Comparison of ENCODE assay signal across 9 mouse cellular contexts in genomic region chr15:86061848-86062481, GRCm38 (mm10). TPM values are rescaled to one million over a fixed set of nuclear protein-coding genes. Genes with fewer than 3 reads are reported as not detected.
A peak's percentile ranks its signal among the peaks of the same experiment; 100 is the strongest.
DNase-seq lines count a peak whose midpoint lies in the region; ATAC-seq and TF ChIP-seq lines count a peak whose summit lies in the region.
"Had no signal": no experiment of that assay in that cellular context is flagged by ENCODE, and none has a peak within 500 bp of the region (broad histone marks: within the 10 kb centered on the region; RNA-seq: fewer than 3 reads in every experiment).

No protein-coding gene starts in this region.

- H3K9me3 ChIP-seq in heart, embryonic 13.5 days, result no peaks in the 10 kb centered on the region
- H3K9me3 ChIP-seq in liver, embryonic 14.5 days (ENCODE audit: control insufficient read depth, low read length), result no peaks in the 10 kb centered on the region

- intact Hi-C loops in heart, postnatal 10 days (cut with DNase I), result loop anchor here (2.0 kb wide), 1 partner anchor 17 kb away; no protein-coding TSS in a partner anchor

- no peak for ATAC-seq in heart, embryonic 13.5 days (ENCODE audit: extremely low read depth, insufficient number of reproducible peaks, low FRiP score, low TSS enrichment)
- ATAC-seq in liver, embryonic 14.5 days (ENCODE audit: insufficient read depth), result no peak

- no peak overlapping the region for H3K4me3 ChIP-seq in heart, embryonic 13.5 days
- H3K4me3 ChIP-seq in spleen, adult 2 months (ENCODE audit: extremely low read depth, insufficient read depth, insufficient read length), result no peak overlapping the region
- no peak overlapping the region for H3K4me3 ChIP-seq in liver, embryonic 14.5 days (ENCODE audit: insufficient read depth in 1 of 2, low read depth in 2 of 2, low read length in 2 of 2)

- no peak for TF ChIP-seq POLR2A in spleen, adult 2 months (IDR thresholded peaks at IDR 0.05; ENCODE audit: low read depth, low read length)

- no peak for TF ChIP-seq CTCF in spleen, adult 2 months (IDR thresholded peaks at IDR 0.05; ENCODE audit: extremely low read depth, insufficient read depth, insufficient read length, insufficient replicate concordance)
- TF ChIP-seq CTCF in liver, embryonic 14.5 days (IDR thresholded peaks at IDR 0.05; ENCODE audit: low read depth), result no peak

- 0 out of 2 replicates have a peak overlapping the region, but pooled peaks have one; percentile 5 for H3K9ac ChIP-seq in heart, embryonic 13.5 days
- no peak overlapping the region for H3K9ac ChIP-seq in liver, embryonic 14.5 days (replicated peaks)

- no peak for DNase-seq in heart, postnatal 10 days
- DNase-seq in spleen, adult 2 months (ENCODE audit: low read depth in 1 of 2, low spot score in 2 of 2), result no peak
- no peak for DNase-seq in spleen, postnatal 14 days (ENCODE audit: low spot score in 2 of 2)
- DNase-seq in liver, embryonic 14.5 days (ENCODE audit: low read depth in 3 of 3, low spot score in 3 of 3), result no peak
- DNase-seq in layer of hippocampus, postnatal 10 days (ENCODE audit: low spot score in 2 of 2), result no peak
- no peak for DNase-seq in left cerebral cortex, adult 8-10 months (ENCODE audit: low spot score in 2 of 2)
- DNase-seq in layer of hippocampus, postnatal 25 days (ENCODE audit: extremely low spot score in 1 of 2, low spot score in 1 of 2), result no peak
- DNase-seq: layer of hippocampus, adult 9-11 months had no signal

- WGBS in heart, embryonic 13.5 days, result 68% methylated on average over 6 of the region's 6 CpGs
- 18% methylated on average over 6 of the region's 6 CpGs for WGBS in spleen, adult 2 months
- 60% methylated on average over 6 of the region's 6 CpGs for WGBS in liver, embryonic 14.5 days (ENCODE audit: insufficient replicate concordance)

- H3K36me3 ChIP-seq in heart, embryonic 13.5 days, result 0 out of 2 replicates have a peak, but pooled peaks cover 4% of the 10 kb centered on the region
- H3K36me3 ChIP-seq in spleen, adult 2 months (ENCODE audit: control insufficient read depth, insufficient read depth, low read length), result no peaks in the 10 kb centered on the region
- H3K36me3 ChIP-seq in liver, embryonic 14.5 days (replicated peaks; ENCODE audit: control insufficient read depth, insufficient read depth, low read depth), result no peaks in the 10 kb centered on the region

- no peak overlapping the region for H3K27ac ChIP-seq in heart, embryonic 13.5 days (replicated peaks)
- peak overlapping the region; percentile 71 for H3K27ac ChIP-seq in spleen, adult 2 months (ENCODE audit: insufficient read depth, low read length)
- H3K27ac ChIP-seq in liver, embryonic 14.5 days, result peak overlapping the region; percentile 17; the same call in 1 of the 2 replicates

- peak overlapping the region; percentile 28; the same call in 1 of the 2 replicates for H3K4me2 ChIP-seq in heart, embryonic 13.5 days
- peak overlapping the region; percentile 72 for H3K4me2 ChIP-seq in liver, embryonic 14.5 days (ENCODE audit: low read depth)

- peaks cover 80% of the 10 kb centered on the region for H3K4me1 ChIP-seq in heart, embryonic 13.5 days
- H3K4me1 ChIP-seq in spleen, adult 2 months (ENCODE audit: control insufficient read depth, insufficient read depth, insufficient read length), result peaks cover 60% of the 10 kb centered on the region
- peaks cover 58 to 65% of the 10 kb centered on the region in 2 experiments for H3K4me1 ChIP-seq in liver, embryonic 14.5 days (replicated peaks; ENCODE audit: control insufficient read depth in 2 of 2, insufficient read depth in 2 of 2, low read length in 1 of 2)

- TF ChIP-seq EP300 in liver, embryonic 14.5 days (IDR thresholded peaks at IDR 0.05; ENCODE audit: low read depth), result no peak

- no peaks in the 10 kb centered on the region for H3K27me3 ChIP-seq in heart, embryonic 13.5 days (replicated peaks)
- no peaks in the 10 kb centered on the region for H3K27me3 ChIP-seq in spleen, adult 2 months (ENCODE audit: control insufficient read depth, insufficient read depth, low read length)
- no peaks in the 10 kb centered on the region for H3K27me3 ChIP-seq in liver, embryonic 14.5 days (ENCODE audit: control insufficient read depth, insufficient read depth, low read length)

RNA-seq across cellular contexts. Expression of gene Gramd4, which starts 4.5 kb away (rescaled TPM):
- 11.9 and 12.2 TPM in 2 replicates for polyA plus RNA-seq in heart, embryonic 13.5 days (2015; fragmentation: Nextera tagmentation; extraction: Ambion mirVana)
- 10 to 100 TPM; 37.2 to 42.1 TPM for total RNA-seq in heart, postnatal 10 days (2021)
- polyA plus RNA-seq in spleen, adult 2 months (2012; rRNA removed), result 36.2 and 43.9 TPM in 2 replicates
- polyA plus RNA-seq in liver, embryonic 14.5 days (2012; rRNA removed), result 6.1 and 7.5 TPM in 2 replicates
- 2.5 and 4.0 TPM in 2 replicates for polyA plus RNA-seq in liver, embryonic 14.5 days (2014; fragmentation: Nextera tagmentation; extraction: Ambion mirVana)
- 10 to 100 TPM; 35.3 to 40.2 TPM for total RNA-seq in layer of hippocampus, postnatal 10 days (2021)
- total RNA-seq in left cerebral cortex, adult 8-10 months (2022), result 10 to 100 TPM; 31.1 to 39.9 (median 34.5) TPM
- total RNA-seq in layer of hippocampus, postnatal 25 days (2021), result 10 to 100 TPM; 25.9 to 27.7 TPM

RNA-seq across cellular contexts. Expression of gene Celsr1, which starts 28.4 kb away (rescaled TPM):
- 1.3 and 1.4 TPM in 2 replicates for polyA plus RNA-seq in heart, embryonic 13.5 days (2015; fragmentation: Nextera tagmentation; extraction: Ambion mirVana)
- total RNA-seq in heart, postnatal 10 days (2021), result 10 to 100 TPM; 15.1 to 17.1 TPM
- polyA plus RNA-seq in spleen, adult 2 months (2012; rRNA removed), result 7.4 and 7.9 TPM in 2 replicates
- 0.11 and 0.12 TPM in 2 replicates for polyA plus RNA-seq in liver, embryonic 14.5 days (2012; rRNA removed)
- 0.06 and 0.09 TPM in 2 replicates for polyA plus RNA-seq in liver, embryonic 14.5 days (2014; fragmentation: Nextera tagmentation; extraction: Ambion mirVana)
- 1 to 10 TPM; 6.7 to 7.4 TPM for total RNA-seq in layer of hippocampus, postnatal 10 days (2021)
- total RNA-seq in left cerebral cortex, adult 8-10 months (2022), result 1 to 10 TPM; 5.5 to 6.9 (median 6.2) TPM
- total RNA-seq in layer of hippocampus, postnatal 25 days (2021), result 1 to 10 TPM; 4.5 to 6.1 TPM
